Mouse (Mus musculus): ENCODE data around the gene Tacc2. TPM values are rescaled to one million over a fixed set of nuclear protein-coding genes. Genes with fewer than 3 reads are reported as not detected.

Tacc2 gene
- polyA plus RNA-seq, 1 experiment from 2014 or later = 68.7 TPM

GRCm38 (mm10) chr7:130547635-130548175, 29.5 kb upstream of the Tacc2 start:
- Histone ChIP-seq H3K9ac (no peak overlapping the region), H3K9me3 (no peaks in the 10 kb centered on the region), H3K4me1 (peaks cover 22% of the 10 kb centered on the region), H3K27me3 (replicated peaks) (no peaks in the 10 kb centered on the region), H3K27ac (peak overlapping the region; percentile 95; the same call in 1 of the 2 replicates), H3K4me3 (peak overlapping the region; percentile 79), H3K36me3 (replicated peaks) (0 out of 2 replicates have a peak, but pooled peaks cover under 1% of the 10 kb centered on the region), H3K4me2 (peak overlapping the region; percentile 82)
- ATAC-seq (replicated peaks) = no peak; the same call in 1 of the 2 replicates
- WGBS = 87% methylated on average over 12 of the region's 12 CpGs

GRCm38 (mm10) chr7:130552780-130553179, 24.5 kb upstream of the Tacc2 start:
- peaks cover 4% of the 10 kb centered on the region; the same call in 1 of the 2 replicates for H3K4me1 ChIP-seq
- no peak overlapping the region for H3K27ac ChIP-seq
- no peaks in the 10 kb centered on the region for H3K27me3 ChIP-seq (replicated peaks)
- no peak overlapping the region for H3K9ac ChIP-seq
- WGBS = 60% methylated on average over 5 of the region's 5 CpGs
- H3K9me3 ChIP-seq = no peaks in the 10 kb centered on the region
- ATAC-seq (replicated peaks) = no peak
- no peak overlapping the region for H3K4me3 ChIP-seq
- H3K4me2 ChIP-seq = no peak overlapping the region
- H3K36me3 ChIP-seq (replicated peaks) = no peaks in the 10 kb centered on the region

GRCm38 (mm10) chr7:130553321-130553720, 23.9 kb upstream of the Tacc2 start:
- no peaks in the 10 kb centered on the region for H3K36me3 ChIP-seq (replicated peaks)
- no peak overlapping the region for H3K9ac ChIP-seq
- no peaks in the 10 kb centered on the region for H3K27me3 ChIP-seq (replicated peaks)
- H3K4me1 ChIP-seq = peaks cover 4% of the 10 kb centered on the region; the same call in 1 of the 2 replicates
- no peak overlapping the region for H3K27ac ChIP-seq
- H3K4me3 ChIP-seq = no peak overlapping the region
- no peaks in the 10 kb centered on the region for H3K9me3 ChIP-seq
- ATAC-seq (replicated peaks) = no peak
- 65% methylated on average over 4 of the region's 4 CpGs for WGBS
- H3K4me2 ChIP-seq = no peak overlapping the region

GRCm38 (mm10) chr7:130555597-130555996, 21.6 kb upstream of the Tacc2 start:
- H3K9ac ChIP-seq = no peak overlapping the region
- WGBS = 36% methylated on average over 5 of the region's 5 CpGs
- H3K36me3 ChIP-seq (replicated peaks) = no peaks in the 10 kb centered on the region
- no peak overlapping the region for H3K4me3 ChIP-seq
- no peaks in the 10 kb centered on the region for H3K27me3 ChIP-seq (replicated peaks)
- H3K4me1 ChIP-seq = peaks cover 4% of the 10 kb centered on the region; the same call in 1 of the 2 replicates
- no peak overlapping the region for H3K27ac ChIP-seq
- no peak overlapping the region for H3K4me2 ChIP-seq
- H3K9me3 ChIP-seq = no peaks in the 10 kb centered on the region
- ATAC-seq (replicated peaks) = no peak

- no peak for ATAC-seq (replicated peaks)
- Histone ChIP-seq H3K4me2 (no peak overlapping the region), H3K9ac (no peak overlapping the region), H3K4me3 (no peak overlapping the region), H3K27ac (no peak overlapping the region), H3K36me3 (replicated peaks) (no peaks in the 10 kb centered on the region), H3K9me3 (no peaks in the 10 kb centered on the region), H3K4me1 (peaks cover 4% of the 10 kb centered on the region; the same call in 1 of the 2 replicates), H3K27me3 (replicated peaks) (no peaks in the 10 kb centered on the region)
- 69% methylated on average over 4 of the region's 4 CpGs for WGBS
Measured at GRCm38 (mm10) chr7:130558592-130558991, 18.6 kb upstream of the Tacc2 start.

GRCm38 (mm10) chr7:130560933-130561332, 16.3 kb upstream of the Tacc2 start:
- Histone ChIP-seq H3K36me3 (replicated peaks) (no peaks in the 10 kb centered on the region), H3K27me3 (replicated peaks) (no peaks in the 10 kb centered on the region), H3K9me3 (no peaks in the 10 kb centered on the region), H3K9ac (no peak overlapping the region), H3K4me3 (no peak overlapping the region), H3K27ac (no peak overlapping the region), H3K4me2 (no peak overlapping the region), H3K4me1 (no peaks in the 10 kb centered on the region)
- no peak for ATAC-seq (replicated peaks)
- WGBS = 89% methylated on average over 1 of the region's 1 CpGs

GRCm38 (mm10) chr7:130563276-130563675, 14.0 kb upstream of the Tacc2 start:
- 88% methylated on average over 4 of the region's 4 CpGs for WGBS
- no peaks in the 10 kb centered on the region for H3K4me1 ChIP-seq
- no peak for ATAC-seq (replicated peaks)

GRCm38 (mm10) chr7:130563880-130564279, 13.4 kb upstream of the Tacc2 start:
- Histone ChIP-seq H3K27me3 (replicated peaks) (no peaks in the 10 kb centered on the region), H3K9me3 (no peaks in the 10 kb centered on the region), H3K9ac (no peak overlapping the region), H3K27ac (no peak overlapping the region), H3K4me3 (no peak overlapping the region), H3K4me1 (no peaks in the 10 kb centered on the region), H3K36me3 (replicated peaks) (no peaks in the 10 kb centered on the region), H3K4me2 (no peak overlapping the region)
- no peak for ATAC-seq (replicated peaks)
- 62% methylated on average over 4 of the region's 4 CpGs for WGBS

More at GRCm38 (mm10) chr7:130563276-130563675, 14.0 kb upstream of the Tacc2 start:
- H3K9ac ChIP-seq = no peak overlapping the region
- H3K9me3 ChIP-seq = no peaks in the 10 kb centered on the region
- no peak overlapping the region for H3K27ac ChIP-seq
- no peak overlapping the region for H3K4me2 ChIP-seq
- no peaks in the 10 kb centered on the region for H3K27me3 ChIP-seq (replicated peaks)
- H3K4me3 ChIP-seq = no peak overlapping the region
- H3K36me3 ChIP-seq (replicated peaks) = no peaks in the 10 kb centered on the region

- no peaks in the 10 kb centered on the region for H3K9me3 ChIP-seq
- no peak overlapping the region for H3K9ac ChIP-seq
- no peak overlapping the region for H3K27ac ChIP-seq
- no peak overlapping the region for H3K4me2 ChIP-seq
- no peak overlapping the region for H3K4me3 ChIP-seq
- no peaks in the 10 kb centered on the region for H3K27me3 ChIP-seq (replicated peaks)
- ATAC-seq (replicated peaks) = no peak
- no peaks in the 10 kb centered on the region for H3K36me3 ChIP-seq (replicated peaks)
- 70% methylated on average over 3 of the region's 3 CpGs for WGBS
- H3K4me1 ChIP-seq = no peaks in the 10 kb centered on the region
Measured at GRCm38 (mm10) chr7:130564596-130564995, 12.6 kb upstream of the Tacc2 start.

- Histone ChIP-seq H3K27ac (no peak overlapping the region), H3K9ac (no peak overlapping the region), H3K27me3 (replicated peaks) (no peaks in the 10 kb centered on the region), H3K9me3 (no peaks in the 10 kb centered on the region), H3K4me2 (no peak overlapping the region), H3K4me3 (no peak overlapping the region), H3K36me3 (replicated peaks) (no peaks in the 10 kb centered on the region), H3K4me1 (no peaks in the 10 kb centered on the region)
- ATAC-seq (replicated peaks) = no peak
- 85% methylated on average over 9 of the region's 9 CpGs for WGBS
Measured at GRCm38 (mm10) chr7:130568783-130569436, 8.3 kb upstream of the Tacc2 start.

GRCm38 (mm10) chr7:130570472-130570871, 6.8 kb upstream of the Tacc2 start:
- no peak for ATAC-seq (replicated peaks)
- H3K4me3 ChIP-seq = no peak overlapping the region
- H3K27ac ChIP-seq = no peak overlapping the region
- no peaks in the 10 kb centered on the region for H3K27me3 ChIP-seq (replicated peaks)
- WGBS = 48% methylated on average over 7 of the region's 7 CpGs
- H3K9me3 ChIP-seq = no peaks in the 10 kb centered on the region
- no peak overlapping the region for H3K4me2 ChIP-seq
- H3K9ac ChIP-seq = no peak overlapping the region
- H3K4me1 ChIP-seq = no peaks in the 10 kb centered on the region
- H3K36me3 ChIP-seq (replicated peaks) = no peaks in the 10 kb centered on the region

GRCm38 (mm10) chr7:130572821-130573220, 4.4 kb upstream of the Tacc2 start, which contains the start of gene Nsmce4a:
TSS of gene Nsmce4a (minus strand) at chr7:130573118.
- WGBS = 62% methylated on average over 11 of the region's 11 CpGs
- no peak for ATAC-seq (replicated peaks)

GRCm38 (mm10) chr7:130573746-130574145, 3.5 kb upstream of the Tacc2 start:
- no peak overlapping the region for H3K4me2 ChIP-seq
- 93% methylated on average over 10 of the region's 10 CpGs for WGBS
- H3K36me3 ChIP-seq (replicated peaks) = no peaks in the 10 kb centered on the region
- ATAC-seq (replicated peaks) = no peak
- H3K9me3 ChIP-seq = no peaks in the 10 kb centered on the region
- no peaks in the 10 kb centered on the region for H3K27me3 ChIP-seq (replicated peaks)
- no peak overlapping the region for H3K27ac ChIP-seq
- no peak overlapping the region for H3K9ac ChIP-seq
- no peak overlapping the region for H3K4me3 ChIP-seq
- H3K4me1 ChIP-seq = no peaks in the 10 kb centered on the region

More at GRCm38 (mm10) chr7:130572821-130573220, 4.4 kb upstream of the Tacc2 start, which contains the start of gene Nsmce4a:
- no peak within 1 kb of the TSS for H3K4me2 ChIP-seq
- no peak within 1 kb of the TSS for H3K4me3 ChIP-seq
- no peak within 1 kb of the TSS for H3K9ac ChIP-seq
- no peaks in the 10 kb centered on the region for H3K9me3 ChIP-seq
- no peaks in the 10 kb centered on the region for H3K4me1 ChIP-seq
- no peak within 1 kb of the TSS for H3K27ac ChIP-seq
- no peaks in the 10 kb centered on the region for H3K36me3 ChIP-seq (replicated peaks)
- no peaks in the 10 kb centered on the region for H3K27me3 ChIP-seq (replicated peaks)

Data from midbrain, embryonic 15.5 days (tissue).